Mouse (Mus musculus): ENCODE results near the gene Pacsin3. TPM values are rescaled to one million over a fixed set of nuclear protein-coding genes. Genes with fewer than 3 reads are reported as not detected.

Gene Pacsin3
- total and polyA plus RNA-seq, 3 experiments = 1.2 to 9.1 (median 1.4) TPM

GRCm38 (mm10) chr2:91263692-91264660 is 8.2 kb downstream of the Pacsin3 start:
- in situ Hi-C loops (cut with MboI; ENCODE audit: low pct_ligation_motif_present, low pct_unique_long_range_greater_than_20kb, low sequenced_read_pairs) (no loop called here), dilution Hi-C loops (cut with MboI; ENCODE audit: extremely low pct_ligation_motif_present, extremely low pct_unique_long_range_greater_than_20kb, low sequenced_read_pairs) (no loop called here)
- no peaks in the 10 kb centered on the region for H3K9me3 ChIP-seq (replicated peaks; ENCODE audit: low read length)
- H3K4me2 ChIP-seq (ENCODE audit: insufficient read depth, low read depth, poor library complexity, severe bottlenecking) = peak overlapping the region; percentile 53
- peaks cover 4 to 21% of the 10 kb centered on the region in 2 experiments; a peak in 3 of 4 replicates for H3K4me1 ChIP-seq (ENCODE audit: control insufficient read depth in 1 of 2, insufficient read depth in 2 of 2)
- TF ChIP-seq CHD2 (IDR thresholded peaks at IDR 0.05; ENCODE audit: low read length) (no peak), MXI1 (IDR thresholded peaks at IDR 0.05; ENCODE audit: low read depth, low read length) (no peak), SMC3 (IDR thresholded peaks at IDR 0.05; ENCODE audit: low read depth, low read length) (no peak), ETS1 (conservative IDR thresholded peaks at IDR 0.05; ENCODE audit: low read depth, low read length) (no peak), ZKSCAN1 (IDR thresholded peaks at IDR 0.05; ENCODE audit: borderline replicate concordance, low read depth, low read length) (no peak), E2F4 (IDR thresholded peaks at IDR 0.05; ENCODE audit: insufficient replicate concordance, low read depth, low read length) (no peak), GABPA (IDR thresholded peaks at IDR 0.05; ENCODE audit: insufficient replicate concordance, low read depth, low read length) (no peak), NELFE (IDR thresholded peaks at IDR 0.05; ENCODE audit: low read depth, low read length) (no peak), MAX (IDR thresholded peaks at IDR 0.05; ENCODE audit: low read length) (no peak), ELF1 (IDR thresholded peaks at IDR 0.05; ENCODE audit: low read depth, low read length) (no peak), USF1 (IDR thresholded peaks at IDR 0.05; ENCODE audit: low read depth, low read length) (no peak), MAFK (IDR thresholded peaks at IDR 0.05; ENCODE audit: insufficient replicate concordance, low read length) (no peak), ZC3H11A (IDR thresholded peaks at IDR 0.05; ENCODE audit: low read depth, low read length) (no peak), HCFC1 (IDR thresholded peaks at IDR 0.05; ENCODE audit: low read depth, low read length) (no peak)
- no peak overlapping the region for H3K27ac ChIP-seq (ENCODE audit: insufficient read depth, low read depth)
- H3K4me3 ChIP-seq (replicated peaks in 1 of 3; ENCODE audit: low read depth in 2 of 3, low read length in 2 of 3, poor library complexity in 1 of 3) = peak overlapping the region in 2 of 3 experiments; percentile 69 to 79
- DNase-seq (ENCODE audit: extremely low read depth) = no peak
- peaks cover 23% of the 10 kb centered on the region for H3K79me2 ChIP-seq (replicated peaks; ENCODE audit: control insufficient read depth, extremely low read depth, insufficient read depth, poor library complexity, severe bottlenecking)
- peaks cover 21 to 28% of the 10 kb centered on the region in 2 experiments for H3K36me3 ChIP-seq (replicated peaks in 1 of 2; ENCODE audit: control insufficient read depth in 1 of 2, insufficient read depth in 1 of 2, low read length in 1 of 2)
- peaks cover 2% of the 10 kb centered on the region for H3K27me3 ChIP-seq (replicated peaks)
- peak overlapping the region; percentile 72 for H3K9ac ChIP-seq (ENCODE audit: insufficient read depth, low read depth)

GRCm38 (mm10) chr2:91264711-91265681 is 9.2 kb downstream of the Pacsin3 start, which contains the start of gene Arfgap2:
Arfgap2 (plus strand) TSS chr2:91264974.
- peak within 1 kb of the TSS; percentile 69 to 95 (median 79) for H3K4me3 ChIP-seq (replicated peaks in 1 of 3; ENCODE audit: low read depth in 2 of 3, low read length in 2 of 3, poor library complexity in 1 of 3)
- peak; percentile 95 for DNase-seq (ENCODE audit: extremely low read depth)
- peaks cover 2% of the 10 kb centered on the region for H3K27me3 ChIP-seq (replicated peaks)
- dilution Hi-C loops (cut with MboI; ENCODE audit: extremely low pct_ligation_motif_present, extremely low pct_unique_long_range_greater_than_20kb, low sequenced_read_pairs) = no loop called here
- H3K27ac ChIP-seq (ENCODE audit: insufficient read depth, low read depth) = peak within 1 kb of the TSS; percentile 41
- H3K79me2 ChIP-seq (replicated peaks; ENCODE audit: control insufficient read depth, extremely low read depth, insufficient read depth, poor library complexity, severe bottlenecking) = peaks cover 23% of the 10 kb centered on the region
- H3K36me3 ChIP-seq (replicated peaks in 1 of 2; ENCODE audit: control insufficient read depth in 1 of 2, insufficient read depth in 1 of 2, low read length in 1 of 2) = peaks cover 31 to 38% of the 10 kb centered on the region in 2 experiments
- peak within 1 kb of the TSS; percentile 96 for H3K9ac ChIP-seq (ENCODE audit: insufficient read depth, low read depth)
- no peaks in the 10 kb centered on the region for H3K9me3 ChIP-seq (replicated peaks; ENCODE audit: low read length)
- in situ Hi-C loops (cut with MboI; ENCODE audit: low pct_ligation_motif_present, low pct_unique_long_range_greater_than_20kb, low sequenced_read_pairs) = no loop called here
- H3K4me2 ChIP-seq (ENCODE audit: insufficient read depth, low read depth, poor library complexity, severe bottlenecking) = peak within 1 kb of the TSS; percentile 53
- peaks cover 4 to 21% of the 10 kb centered on the region in 2 experiments; a peak in 3 of 4 replicates for H3K4me1 ChIP-seq (ENCODE audit: control insufficient read depth in 1 of 2, insufficient read depth in 2 of 2)
- TF ChIP-seq BHLHE40 (IDR thresholded peaks at IDR 0.05; ENCODE audit: low read depth, low read length) (peak; percentile 52; the same call in 1 of the 2 replicates), TCF12 (IDR thresholded peaks at IDR 0.05; ENCODE audit: low read depth, low read length) (peak; percentile 63), NRF1 (IDR thresholded peaks at IDR 0.05; ENCODE audit: low read depth, low read length) (peak; percentile 71), EP300 (IDR thresholded peaks at IDR 0.05; ENCODE audit: low read length) (no peak), IRF4 (IDR thresholded peaks at IDR 0.05; ENCODE audit: low read depth, low read length) (no peak; the same call in 1 of the 2 replicates), HCFC1 (IDR thresholded peaks at IDR 0.05; ENCODE audit: low read depth, low read length) (peak; percentile 78), CHD1 (IDR thresholded peaks at IDR 0.05; ENCODE audit: low read depth, low read length) (0 out of 2 replicates have a peak, but pooled peaks have one; percentile 38), SMC3 (IDR thresholded peaks at IDR 0.05; ENCODE audit: low read depth, low read length) (no peak), POLR2A (IDR thresholded peaks at IDR 0.05; ENCODE audit: low read depth, low read length) (peak; percentile 89), MYC (IDR thresholded peaks at IDR 0.05; ENCODE audit: low read depth, low read length) (no peak), MXI1 (IDR thresholded peaks at IDR 0.05; ENCODE audit: low read depth, low read length) (no peak; the same call in 1 of the 2 replicates), SIN3A (IDR thresholded peaks at IDR 0.05; ENCODE audit: low read length) (peak; percentile 89), JUND (conservative IDR thresholded peaks at IDR 0.05; ENCODE audit: low read depth, low read length) (no peak), TBP (conservative IDR thresholded peaks at IDR 0.05; ENCODE audit: low read depth, low read length) (0 out of 2 replicates have a peak, but pooled peaks have one; percentile 16), ELF1 (IDR thresholded peaks at IDR 0.05; ENCODE audit: low read depth, low read length) (peak; percentile 70), RCOR1 (conservative IDR thresholded peaks at IDR 0.05; ENCODE audit: low read depth, low read length) (no peak), PAX5 (IDR thresholded peaks at IDR 0.05; ENCODE audit: low read length) (no peak), ZKSCAN1 (IDR thresholded peaks at IDR 0.05; ENCODE audit: borderline replicate concordance, low read depth, low read length) (no peak)
